Mouse (Mus musculus) stomach, postnatal 0 days (tissue): ENCODE measurements around the gene Rabl2. TPM values are rescaled to one million over a fixed set of nuclear protein-coding genes. Genes with fewer than 3 reads are reported as not detected.
A peak's percentile ranks its signal among the peaks of the same experiment; 100 is the strongest.

Experiments
- ATAC-seq: fragments of 200-750 bp; cut with Nextera tagmentation; 2 replicates; pipeline ENCODE4 v1.8.0; 2017; ENCODE audit not compliant: low FRiP score, low TSS enrichment
- DNase-seq: peaks from one replicate; pipeline ENCODE4 v3.0.0-alpha.2; 2016; ENCODE audit warnings: low spot score
- H3K27ac ChIP-seq: fragments of 300-500 bp; sonication (generic); replicated peaks from 2 replicates; pipeline ENCODE4 v1.5.1; 2014; ENCODE audit warnings: mild to moderate bottlenecking, control low read depth
- H3K27me3 ChIP-seq: fragments of 300-500 bp; sonication (generic); 2 replicates; pipeline ENCODE4 v1.6.1; 2014; ENCODE audit warnings: low read length; ENCODE audit not compliant: control insufficient read depth, insufficient read depth
- H3K36me3 ChIP-seq: fragments of 300-500 bp; sonication (generic); 2 replicates; pipeline ENCODE4 v1.6.1; 2014; ENCODE audit warnings: low read length, mixed read lengths; ENCODE audit not compliant: control insufficient read depth, insufficient read depth
- H3K4me1 ChIP-seq: fragments of 300-500 bp; sonication (generic); replicated peaks from 2 replicates; pipeline ENCODE4 v1.6.1; 2014; ENCODE audit warnings: antibody characterized with exemption; ENCODE audit not compliant: control insufficient read depth, insufficient read depth
- H3K4me2 ChIP-seq: fragments of 300-500 bp; sonication (generic); replicated peaks from 2 replicates; pipeline ENCODE4 v1.6.1; 2014; ENCODE audit warnings: low read depth, mild to moderate bottlenecking, control low read depth, moderate library complexity
- H3K4me3 ChIP-seq: fragments of 300-500 bp; sonication (generic); 2 replicates; pipeline ENCODE4 v1.5.1; 2014; ENCODE audit warnings: low read depth, low read length, control low read depth
- H3K9ac ChIP-seq: fragments of 300-500 bp; sonication (generic); 2 replicates; pipeline ENCODE4 v1.6.1; 2014; ENCODE audit warnings: mild to moderate bottlenecking, low read length, control low read depth, mixed read lengths
- H3K9me3 ChIP-seq: fragments of 300-500 bp; sonication (generic); 2 replicates; pipeline ENCODE4 v1.6.1; 2016; ENCODE audit warnings: low read length; ENCODE audit not compliant: control insufficient read depth
- CTCF ChIP-seq: IDR thresholded peaks from 2 replicates; pipeline ENCODE4 v1.5.1; 2016; ENCODE audit warnings: antibody characterized with exemption, low read depth, mild to moderate bottlenecking, moderate library complexity
- EP300 ChIP-seq: optimal IDR thresholded peaks from 2 replicates; pipeline ENCODE3; 2016; ENCODE audit warnings: antibody characterized with exemption
- WGBS: fragments of 180-500 bp; shearing (Covaris S2); extraction: QIAGEN DNeasy Blood & Tissue Kit; methylation state at CpG from one replicate; pipeline ENCODE4 v1.1.7; 2014; 5-methylcytosine and 5-hydroxymethylcytosine counted together
- polyA plus RNA-seq: library from polyadenylated mRNA; unstranded; fragments of >200 nt; fragmentation: Nextera tagmentation; extraction: Ambion mirVana; gene quantifications from 2 replicates; pipeline ENCODE4 v1.2.1, GENCODE M21; 2015

Rabl2 gene
- polyA plus RNA-seq, 1 experiment from 2014 or later: 13.4 TPM

DNA sequence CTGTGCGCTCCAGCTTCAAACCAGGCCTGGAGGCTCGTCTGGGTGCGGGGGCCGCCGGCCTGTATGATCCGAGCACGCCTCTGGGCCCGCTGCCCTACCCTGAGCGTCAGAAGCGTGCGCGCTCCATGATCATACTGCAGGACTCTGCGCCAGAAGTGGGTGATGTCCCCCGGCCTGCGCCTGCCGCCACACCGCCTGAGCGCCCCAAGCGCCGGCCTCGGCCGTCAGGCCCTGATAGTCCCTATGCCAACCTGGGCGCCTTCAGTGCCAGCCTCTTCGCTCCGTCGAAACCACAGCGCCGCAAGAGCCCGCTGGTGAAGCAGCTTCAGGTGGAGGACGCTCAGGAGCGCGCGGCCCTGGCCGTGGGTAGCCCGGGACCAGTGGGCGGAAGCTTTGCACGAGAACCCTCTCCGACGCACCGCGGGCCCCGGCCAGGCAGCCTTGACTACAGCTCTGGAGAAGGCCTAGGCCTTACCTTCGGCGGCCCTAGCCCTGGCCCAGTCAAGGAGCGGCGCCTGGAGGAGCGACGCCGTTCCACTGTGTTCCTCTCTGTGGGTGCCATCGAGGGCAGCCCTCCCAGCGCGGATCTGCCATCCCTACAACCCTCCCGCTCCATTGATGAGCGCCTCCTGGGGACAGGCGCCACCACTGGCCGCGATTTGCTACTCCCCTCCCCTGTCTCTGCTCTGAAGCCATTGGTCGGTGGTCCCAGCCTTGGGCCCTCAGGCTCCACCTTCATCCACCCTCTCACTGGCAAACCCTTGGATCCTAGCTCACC is 43.7 kb downstream of the Rabl2 start:
- TF ChIP-seq CTCF: peak; percentile 27; the same call in 1 of the 2 replicates
- TF ChIP-seq EP300: no peak
- Histone ChIP-seq H3K27ac (no peak overlapping the region), H3K9ac (0 out of 2 replicates have a peak overlapping the region, but pooled peaks have one; percentile 27), H3K27me3 (no peaks in the 10 kb centered on the region), H3K9me3 (no peaks in the 10 kb centered on the region), H3K4me1 (no peaks in the 10 kb centered on the region), H3K4me2 (peak overlapping the region; percentile 43), H3K36me3 (no peaks in the 10 kb centered on the region), H3K4me3 (peak overlapping the region; percentile 18; the same call in 1 of the 2 replicates)
- ATAC-seq (peak; percentile 27; the same call in 1 of the 2 replicates), DNase-seq (no peak)
- 38% methylated on average over 58 of the region's 58 CpGs for WGBS

DNA sequence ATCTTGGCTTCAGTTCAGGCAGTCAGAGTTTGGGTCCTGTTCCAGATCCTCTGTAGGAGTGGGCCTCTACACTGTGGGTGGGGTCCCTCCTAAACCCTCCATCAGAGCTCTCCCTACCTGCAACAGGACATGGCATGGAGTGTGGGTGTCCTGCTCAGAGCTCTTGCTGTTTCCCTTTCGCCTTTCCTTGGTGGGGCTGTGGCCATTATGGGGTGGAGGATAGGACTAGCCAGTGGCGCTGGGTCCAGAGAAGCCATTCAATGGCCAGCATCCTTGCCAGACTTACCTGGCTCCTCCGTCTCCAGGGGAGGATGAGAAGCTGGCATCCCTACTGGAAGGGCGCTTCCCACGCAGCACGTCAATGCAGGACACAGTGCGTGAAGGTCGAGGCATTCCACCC is 44.4 kb downstream of the Rabl2 start:
- H3K4me1 ChIP-seq: no peaks in the 10 kb centered on the region
- H3K9ac ChIP-seq: no peak overlapping the region
- ATAC-seq: no peak
- no peaks in the 10 kb centered on the region for H3K27me3 ChIP-seq
- no peak for DNase-seq
- H3K4me2 ChIP-seq: no peak overlapping the region
- no peaks in the 10 kb centered on the region for H3K9me3 ChIP-seq
- H3K4me3 ChIP-seq: no peak overlapping the region
- 57% methylated on average over 8 of the region's 8 CpGs for WGBS
- TF ChIP-seq CTCF: no peak
- TF ChIP-seq EP300: no peak
- no peaks in the 10 kb centered on the region for H3K36me3 ChIP-seq
- H3K27ac ChIP-seq: no peak overlapping the region

DNA sequence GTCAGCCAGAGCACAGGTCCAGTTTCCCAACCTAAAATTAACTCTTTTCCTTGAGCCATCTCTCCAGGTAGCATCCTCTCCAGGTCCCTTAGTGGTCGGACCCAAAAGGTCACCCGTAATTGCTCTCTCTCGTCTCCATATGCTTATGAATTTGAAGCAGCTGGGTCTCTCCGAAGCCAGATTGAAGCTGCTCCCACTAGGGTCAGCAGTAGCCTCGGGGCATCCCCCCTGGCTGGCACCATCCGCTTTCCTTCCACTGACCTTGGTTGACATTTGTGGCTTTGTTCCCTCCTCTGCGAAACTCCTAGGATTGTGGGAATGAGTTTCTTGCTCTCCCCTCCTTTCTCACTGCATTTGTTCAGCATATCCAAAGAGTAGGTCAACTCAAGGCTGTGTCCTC is 47.6 kb downstream of the Rabl2 start:
- WGBS: 87% methylated on average over 7 of the region's 7 CpGs
- DNase-seq (no peak), ATAC-seq (no peak)
- H3K27ac ChIP-seq: no peak overlapping the region
- H3K4me2 ChIP-seq: no peak overlapping the region
- TF ChIP-seq EP300 (no peak), CTCF (no peak)
- H3K27me3 ChIP-seq: no peaks in the 10 kb centered on the region
- no peaks in the 10 kb centered on the region for H3K36me3 ChIP-seq
- no peaks in the 10 kb centered on the region for H3K4me1 ChIP-seq
- no peak overlapping the region for H3K9ac ChIP-seq
- no peaks in the 10 kb centered on the region for H3K9me3 ChIP-seq
- H3K4me3 ChIP-seq: no peak overlapping the region

DNA sequence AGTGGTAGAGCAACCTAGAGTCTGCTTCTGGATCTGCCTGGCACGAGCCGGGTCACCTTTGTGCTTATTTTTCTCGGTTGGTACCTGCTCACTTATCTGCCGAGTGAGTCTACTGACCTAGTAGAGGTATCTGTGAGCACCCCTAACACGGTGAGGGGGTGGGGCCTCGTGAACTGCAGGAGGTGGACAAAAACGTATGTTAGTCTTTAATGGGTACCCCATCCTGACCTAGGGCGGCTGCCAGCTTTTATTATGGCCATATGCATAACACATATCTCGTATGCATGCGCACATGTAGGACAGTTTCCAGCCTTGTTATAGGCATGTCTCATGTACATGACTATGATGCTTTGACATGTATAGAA is 57.9 kb downstream of the Rabl2 start:
- ATAC-seq: no peak

DNA sequence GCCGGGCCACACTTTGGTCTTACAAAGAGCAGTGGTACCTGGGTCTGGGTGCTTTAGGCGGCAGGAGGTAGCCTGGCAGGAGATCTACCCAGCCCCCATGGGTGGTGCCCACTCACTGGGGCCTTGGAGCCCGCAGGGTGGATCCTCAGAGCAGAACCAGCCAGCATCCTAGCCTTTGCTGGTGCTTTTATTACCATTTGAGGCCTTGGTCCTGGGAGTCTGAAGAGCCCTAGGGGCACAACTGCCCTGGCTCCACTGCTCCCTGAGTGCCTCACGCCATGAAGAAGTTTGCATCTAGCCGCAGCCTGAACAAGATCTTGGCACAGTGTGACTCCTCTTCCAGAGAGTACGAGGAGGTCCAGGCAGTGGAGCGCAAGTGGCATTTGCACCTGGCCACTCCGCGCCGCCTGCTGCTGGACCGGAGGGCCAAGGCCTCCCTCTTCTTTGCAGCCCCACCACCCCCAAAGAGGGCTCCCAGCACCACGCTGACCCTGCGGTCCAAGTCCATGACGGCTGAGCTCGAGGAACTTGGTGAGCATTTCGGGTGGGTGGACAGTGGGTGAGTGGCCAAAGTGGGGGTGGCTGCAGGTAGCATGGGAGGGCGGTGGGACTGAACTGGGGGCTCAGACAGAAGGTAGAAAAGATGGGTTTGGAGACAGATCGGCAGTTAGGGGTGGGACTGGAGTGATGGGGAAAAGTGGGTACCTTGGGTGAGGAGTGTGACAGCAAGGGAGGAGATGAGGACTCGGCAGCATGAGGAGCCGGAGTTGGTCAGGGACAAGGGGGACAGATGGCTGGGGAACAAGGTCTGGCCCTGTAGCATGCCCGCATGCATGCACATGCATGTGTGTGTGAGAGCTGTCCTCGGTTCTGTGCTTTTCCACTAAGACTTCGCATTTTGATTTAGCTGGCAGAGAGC is 58.5 kb downstream of the Rabl2 start:
- Histone ChIP-seq H3K27ac (no peak overlapping the region), H3K27me3 (no peaks in the 10 kb centered on the region), H3K9me3 (no peaks in the 10 kb centered on the region), H3K9ac (no peak overlapping the region), H3K36me3 (no peaks in the 10 kb centered on the region), H3K4me1 (no peaks in the 10 kb centered on the region), H3K4me3 (no peak overlapping the region), H3K4me2 (no peak overlapping the region)
- ATAC-seq (no peak), DNase-seq (no peak)
- TF ChIP-seq EP300: no peak
- no peak for TF ChIP-seq CTCF
- WGBS: 82% methylated on average over 23 of the region's 23 CpGs

More for the DNA sequence above, 57.9 kb downstream of the Rabl2 start:
- Histone ChIP-seq H3K4me2 (no peak overlapping the region), H3K9ac (no peak overlapping the region), H3K4me3 (no peak overlapping the region), H3K36me3 (no peaks in the 10 kb centered on the region), H3K27me3 (no peaks in the 10 kb centered on the region), H3K9me3 (no peaks in the 10 kb centered on the region), H3K27ac (no peak overlapping the region), H3K4me1 (no peaks in the 10 kb centered on the region)
- TF ChIP-seq CTCF (no peak), EP300 (no peak)
- DNase-seq: no peak
- WGBS: 94% methylated on average over 10 of the region's 10 CpGs

Other genes with a start within 250 kb of the Rabl2 start
- 24.3 and 24.4 TPM in 2 replicates for gene Lmf2, start 236.3 kb downstream of the Rabl2 start, polyA plus RNA-seq
- 69.4 and 72.8 TPM in 2 replicates for gene Ncaph2, start 236.2 kb downstream of the Rabl2 start, polyA plus RNA-seq
- gene Sco2, start 218.1 kb downstream of the Rabl2 start, polyA plus RNA-seq: 6.3 and 7.4 TPM in 2 replicates
- gene Tymp, start 214.9 kb downstream of the Rabl2 start, polyA plus RNA-seq: 1.4 and 1.6 TPM in 2 replicates
- 0.56 and 0.80 TPM in 2 replicates for gene Odf3b, start 212.6 kb downstream of the Rabl2 start, polyA plus RNA-seq
- 0.02 TPM in 1 of 2 replicates, not detected in the other for gene Klhdc7b, start 207.0 kb downstream of the Rabl2 start, polyA plus RNA-seq
- gene Syce3, start 181.4 kb downstream of the Rabl2 start, polyA plus RNA-seq: 0.25 TPM in 1 of 2 replicates, not detected in the other
- gene Cpt1b, start 166.1 kb downstream of the Rabl2 start, polyA plus RNA-seq: 0.51 and 0.63 TPM in 2 replicates
- gene C730034F03Rik, start 162.3 kb downstream of the Rabl2 start, polyA plus RNA-seq: 1.3 and 1.6 TPM in 2 replicates
- gene Gm44502, start 162.2 kb downstream of the Rabl2 start, polyA plus RNA-seq: not detected in 2 replicates
- gene Chkb, start 162.0 kb downstream of the Rabl2 start, polyA plus RNA-seq: 46.8 and 47.9 TPM in 2 replicates
- gene Mapk8ip2, start 138.0 kb downstream of the Rabl2 start, polyA plus RNA-seq: 1.6 and 1.9 TPM in 2 replicates
- 10.3 and 11.1 TPM in 2 replicates for gene Arsa, start 114.5 kb downstream of the Rabl2 start, polyA plus RNA-seq
- gene Shank3, start 92.3 kb downstream of the Rabl2 start, polyA plus RNA-seq: 0.35 and 0.40 TPM in 2 replicates
- gene Acr, start 23.6 kb downstream of the Rabl2 start, polyA plus RNA-seq: 0.08 TPM in 1 of 2 replicates, not detected in the other
- 2.2 and 2.5 TPM in 2 replicates for gene Syt10, start 249.9 kb upstream of the Rabl2 start, polyA plus RNA-seq